Mouse (Mus musculus) layer of hippocampus, postnatal 10 days (tissue): ENCODE results near the gene Mrps23. TPM values are rescaled to one million over a fixed set of nuclear protein-coding genes. Genes with fewer than 3 reads are reported as not detected.
"Not testable (repeated sequence)": the region's sequence is repeated elsewhere in the genome, so short reads cannot be mapped to it uniquely, and the experiment has no call there.

Source experiments
- DNase-seq, 2 experiments: peaks; one replicate each; pipeline ENCODE4 v3.0.0; 2021; ENCODE audit warnings: low spot score in 2 of 2
- total RNA-seq, 2 experiments: library from RNA; stranded (reverse); gene quantifications; 2 replicates each; pipeline ENCODE4 v1.2.3; 2021

Gene Mrps23
- total RNA-seq, 2 experiments from 2014 or later, result 62.3 to 64.5 TPM

GRCm38 (mm10) chr11:88172601-88173325 is 31.4 kb upstream of the Mrps23 start:
- DNase-seq, result no peak

GRCm38 (mm10) chr11:88173386-88174025 is 30.7 kb upstream of the Mrps23 start:
- no peak for DNase-seq

GRCm38 (mm10) chr11:88180467-88180958 is 23.7 kb upstream of the Mrps23 start:
- DNase-seq, result peak in 1 of 2 experiments; percentile 30

DNA sequence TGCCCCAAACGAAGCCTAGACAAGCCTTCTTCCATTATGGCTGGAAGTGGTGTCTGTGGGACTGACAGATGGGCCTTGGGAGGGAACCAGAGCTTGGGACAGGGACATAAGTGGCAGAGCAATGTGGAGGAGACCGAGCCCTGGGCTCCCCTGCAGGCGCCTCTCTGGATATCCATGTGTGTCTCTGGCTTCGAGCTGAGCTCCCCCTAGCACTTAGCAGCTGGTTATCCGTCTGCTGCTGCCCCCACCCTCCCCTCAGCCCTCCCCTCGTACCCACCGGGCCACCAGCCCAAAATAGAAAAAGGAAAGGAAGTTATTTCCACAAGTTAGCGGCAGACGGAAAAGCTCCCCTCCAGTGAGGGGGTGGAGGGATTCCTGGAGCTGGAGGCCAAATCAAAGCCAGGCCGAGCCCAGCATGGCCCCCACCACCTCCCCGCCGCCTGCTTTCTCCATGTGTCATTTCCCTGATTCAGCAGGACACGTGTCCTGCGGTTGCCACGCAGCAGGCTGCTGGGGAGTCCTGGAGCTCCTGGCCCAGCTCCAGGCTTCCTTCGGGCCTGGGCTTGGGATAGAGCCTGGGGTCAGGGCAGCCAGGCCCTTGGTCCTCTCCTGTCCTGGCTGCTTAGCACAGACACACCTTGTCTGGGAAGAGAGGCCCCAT is 23.1 kb upstream of the Mrps23 start:
- peak; percentile 64 to 70 for DNase-seq

DNA sequence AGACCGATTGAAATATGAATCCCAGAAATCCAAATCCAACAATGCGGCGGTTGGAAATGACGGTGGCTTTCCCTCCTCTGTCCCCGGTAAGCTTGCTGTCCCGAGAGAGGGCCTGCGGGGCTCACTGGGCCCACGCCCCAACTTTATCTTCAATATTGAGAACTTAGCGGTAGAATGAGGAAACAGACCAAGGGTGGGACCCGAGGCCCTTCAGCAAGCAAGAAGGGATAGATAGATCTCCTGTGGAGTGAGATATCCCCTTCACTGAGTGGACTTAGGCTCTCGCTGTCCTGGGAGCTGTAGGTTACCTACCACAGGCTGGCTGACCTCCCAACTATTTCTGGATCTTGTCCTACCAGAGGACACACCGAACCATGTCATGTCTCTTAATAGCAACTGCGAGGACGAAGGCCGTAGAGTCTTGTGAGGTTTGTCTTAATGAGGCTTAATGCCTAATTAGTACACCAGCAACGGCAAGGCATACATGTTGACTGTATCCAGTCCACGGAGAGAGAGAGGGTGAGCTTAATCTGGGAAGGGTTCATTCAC is 19.5 kb upstream of the Mrps23 start:
- no peak for DNase-seq

- DNase-seq, result no peak
Observed at GRCm38 (mm10) chr11:88186078-88186946, 17.9 kb upstream of the Mrps23 start.

DNA sequence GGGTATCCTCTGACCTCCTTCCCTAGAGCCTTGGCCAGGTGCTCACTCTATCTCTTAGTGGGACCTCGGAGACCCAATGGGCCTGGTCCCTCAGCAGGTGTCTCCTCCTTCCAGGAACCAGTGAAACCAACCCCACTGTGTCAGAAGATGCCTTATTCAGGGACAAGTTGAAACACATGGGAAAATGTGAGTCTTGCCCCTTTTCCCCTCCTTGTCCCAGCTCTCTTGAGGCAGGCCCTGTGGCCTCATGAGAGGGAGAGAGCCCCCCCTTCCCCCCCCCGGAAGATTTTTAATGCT is 17.3 kb upstream of the Mrps23 start:
- no peak for DNase-seq

GRCm38 (mm10) chr11:88187417-88188133 is 16.6 kb upstream of the Mrps23 start:
- peak; percentile 80 to 87 for DNase-seq

DNA sequence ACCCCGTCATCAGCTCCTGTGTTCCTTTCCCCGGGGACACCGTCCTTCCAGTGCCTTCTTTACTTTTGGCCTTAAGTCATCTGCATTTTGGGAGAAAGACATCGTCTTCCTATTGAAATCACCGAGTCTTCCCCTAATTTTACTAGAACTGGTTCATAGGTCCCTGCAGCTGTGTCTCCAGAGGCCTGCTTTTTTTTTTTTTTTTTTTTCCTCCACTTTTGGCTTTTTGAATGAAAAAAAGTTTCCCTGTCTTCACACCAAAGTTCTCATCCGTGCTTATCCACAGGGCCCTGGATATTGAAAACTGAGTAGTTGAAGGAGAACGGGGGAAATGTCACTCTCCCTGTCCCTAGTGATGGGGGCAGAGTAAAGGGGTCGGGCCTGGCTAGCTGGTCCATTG is 16.0 kb upstream of the Mrps23 start:
- no peak for DNase-seq

DNA sequence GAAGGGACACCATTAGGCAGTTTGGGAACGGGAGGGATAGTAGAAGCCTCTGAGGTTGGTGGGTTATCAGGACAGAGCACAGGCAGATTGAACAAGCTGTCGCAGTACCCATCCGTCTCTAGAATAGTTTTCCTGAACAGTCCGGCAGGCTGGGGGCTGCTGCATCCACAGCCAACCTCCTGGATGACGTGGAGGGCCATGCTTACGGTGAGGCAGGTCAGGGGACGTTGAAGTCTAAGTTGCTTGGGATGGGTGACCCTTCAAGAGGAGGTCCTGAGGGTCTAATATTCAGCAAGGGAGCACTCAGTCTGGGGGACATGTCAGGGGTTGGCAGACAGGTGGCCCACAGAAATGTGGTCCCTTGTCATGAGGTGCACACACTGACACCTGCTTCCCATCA is 15.6 kb upstream of the Mrps23 start:
- no peak for DNase-seq

DNA sequence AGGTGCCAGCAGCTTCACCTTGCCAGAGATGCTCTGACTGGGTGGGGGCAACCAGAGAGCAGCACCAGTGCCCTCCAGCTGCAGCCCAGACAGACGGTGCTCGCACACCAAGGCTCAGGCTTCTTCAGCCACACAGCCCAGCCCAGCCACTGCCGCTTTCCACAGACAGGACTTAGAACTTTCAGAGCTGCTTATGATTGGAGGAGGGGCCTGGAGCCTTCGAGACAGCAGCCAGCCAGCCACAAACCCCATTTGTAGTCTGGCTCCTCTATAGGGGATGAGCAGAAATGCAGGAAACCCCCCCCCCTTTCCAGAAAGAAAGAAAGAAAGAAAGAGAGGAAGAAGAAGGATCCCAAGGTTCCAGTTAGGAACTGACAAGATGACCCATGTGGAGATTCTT is 11.6 kb upstream of the Mrps23 start:
- DNase-seq, result no peak

DNA sequence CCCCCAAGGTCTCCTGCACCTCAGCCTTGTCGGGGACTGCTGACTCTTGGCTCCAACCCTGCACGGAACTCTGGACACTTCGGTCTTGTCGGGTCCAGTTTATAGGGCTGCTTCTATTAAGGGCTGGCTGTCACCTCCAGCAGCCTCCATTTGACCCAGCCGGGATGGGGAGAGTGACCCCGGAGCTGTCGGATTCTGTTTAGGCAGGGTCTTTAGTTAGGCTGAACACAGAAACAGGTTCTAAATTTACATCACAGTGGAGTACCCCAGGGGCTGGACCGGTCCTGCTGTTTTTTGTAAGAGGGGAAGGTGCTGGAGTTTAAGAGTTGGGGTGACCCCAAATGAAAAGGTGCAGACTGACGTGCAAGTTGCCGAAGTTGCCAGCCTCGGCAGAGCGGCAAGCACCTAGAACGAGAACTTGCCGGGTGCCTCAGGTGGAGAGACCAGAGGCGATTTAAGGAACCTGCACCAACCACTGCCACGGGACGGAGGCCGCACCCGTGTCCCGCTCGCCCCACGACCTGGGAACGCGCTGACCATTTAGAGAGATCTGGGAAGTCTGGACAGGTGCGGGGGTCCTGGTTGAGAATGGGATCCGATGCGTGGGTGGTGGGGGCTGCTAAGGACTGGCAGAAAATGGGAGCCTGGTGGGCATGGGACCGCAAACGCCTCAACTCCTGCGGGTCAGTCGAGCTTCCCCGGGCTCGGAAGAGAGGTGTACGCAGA is 10.9 kb upstream of the Mrps23 start:
- no peak for DNase-seq

GRCm38 (mm10) chr11:88193824-88194696 is 10.1 kb upstream of the Mrps23 start:
- no peak for DNase-seq

DNA sequence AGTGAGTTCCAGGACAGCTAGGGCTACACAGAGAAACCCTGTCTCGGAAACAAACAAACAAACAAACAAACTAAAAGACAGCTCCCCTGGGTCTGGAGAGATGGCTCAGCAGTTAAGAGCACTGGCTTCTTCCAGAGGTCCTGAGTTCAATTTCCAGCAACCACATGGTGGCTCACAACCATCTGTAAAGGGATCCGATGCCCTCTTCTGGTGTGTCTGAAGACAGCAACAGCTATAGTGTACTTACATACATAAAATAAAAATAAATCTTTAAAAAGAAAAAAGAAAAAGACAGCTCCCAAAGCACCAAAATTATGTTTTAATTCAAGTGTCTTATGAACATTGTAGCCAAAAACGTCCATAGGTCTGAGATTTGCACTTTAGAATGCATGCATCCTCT is 8.5 kb upstream of the Mrps23 start:
- not testable (repeated sequence) for DNase-seq

- DNase-seq, result peak; percentile 60 to 64
Observed at GRCm38 (mm10) chr11:88197153-88197576, 7.0 kb upstream of the Mrps23 start.

DNA sequence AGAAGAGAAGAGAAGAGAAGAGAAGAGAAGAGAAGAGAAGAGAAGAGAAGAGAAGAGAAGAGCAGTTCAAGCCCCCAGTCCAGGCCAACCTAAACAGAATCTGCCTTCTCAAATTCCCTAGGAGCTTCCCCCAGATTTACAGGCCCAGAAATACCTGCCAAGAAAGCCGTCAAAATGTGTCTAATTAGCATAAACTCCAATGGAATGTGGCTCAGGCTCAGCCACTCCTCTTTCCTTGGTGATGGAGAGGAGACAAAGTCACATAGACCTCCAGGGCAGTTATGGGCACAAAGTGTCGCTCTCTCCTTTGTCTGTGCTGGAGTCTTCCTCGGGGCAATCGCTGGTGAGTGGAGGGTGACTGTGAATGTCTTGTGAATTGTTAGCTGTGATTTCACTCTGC is 6.0 kb upstream of the Mrps23 start:
- DNase-seq, result no peak

DNA sequence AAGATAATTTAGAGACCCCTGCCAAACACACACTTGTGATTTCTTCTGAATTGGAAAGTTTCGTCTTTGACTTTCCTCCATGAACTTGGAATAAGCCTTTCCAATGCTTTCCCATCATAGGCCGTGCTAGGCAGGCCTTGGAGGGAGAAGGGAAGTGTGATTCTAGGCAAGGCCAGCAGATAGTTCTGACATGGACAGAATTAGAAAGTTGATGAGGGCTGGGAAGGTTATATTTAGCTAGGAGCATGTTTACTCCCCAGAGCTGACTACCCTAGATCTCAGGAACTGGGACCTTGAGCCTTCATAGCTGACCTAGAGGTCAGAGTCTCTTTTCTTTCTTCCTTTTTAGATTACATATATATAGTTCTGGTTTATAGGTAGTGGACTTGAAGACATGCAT is 3.0 kb upstream of the Mrps23 start:
- no peak for DNase-seq

- DNase-seq, result no peak
Observed at GRCm38 (mm10) chr11:88202077-88202476, 2.1 kb upstream of the Mrps23 start.
